Mouse (Mus musculus) gastrocnemius, postnatal 36 days (tissue): ENCODE results near the gene Slc51a. TPM values are rescaled to one million over a fixed set of nuclear protein-coding genes. Genes with fewer than 3 reads are reported as not detected.
"Not testable (repeated sequence)": the region's sequence is repeated elsewhere in the genome, so short reads cannot be mapped to it uniquely, and the experiment has no call there.

Source experiments
- DNase-seq, 2 experiments: peaks; one replicate each; pipeline ENCODE4 v3.0.0; 2022
- intact Hi-C: fragments of 180-260 bp; cut with DNase I; formaldehyde crosslinking; loops from one replicate; pipeline ENCODE4 v1.15.1; 2025
- total RNA-seq, 2 experiments: library from RNA; stranded (reverse); gene quantifications; 2 replicates each; pipeline ENCODE4 v1.2.3; 2021

The Slc51a gene
- total RNA-seq, 2 experiments from 2014 or later: not detected

GRCm38 (mm10) chr16:32510399-32511337, 23.0 kb upstream of the Slc51a start:
- intact Hi-C loops: no loop called here
- DNase-seq: no peak

GRCm38 (mm10) chr16:32509066-32509942, 21.6 kb upstream of the Slc51a start:
- intact Hi-C loops: loop anchor here (5.0 kb wide), 2 partner anchors 98 to 173 kb away; partner anchors contain the start of gene Tfrc
- DNase-seq: no peak

- intact Hi-C loops: loop anchor here (5.0 kb wide), 2 partner anchors 99 to 174 kb away; partner anchors contain the start of gene Tfrc
- no peak for DNase-seq
Observed at GRCm38 (mm10) chr16:32508506-32509065, 20.9 kb upstream of the Slc51a start.

- intact Hi-C loops: loop anchor here (5.0 kb wide), 2 partner anchors 99 to 174 kb away; partner anchors contain the start of gene Tfrc
- DNase-seq: no peak
Observed at GRCm38 (mm10) chr16:32508035-32508434, 20.4 kb upstream of the Slc51a start.

- intact Hi-C loops: loop anchor here (5.0 kb wide), 2 partner anchors 100 to 175 kb away; partner anchors contain the start of gene Tfrc
- peak in 1 of 2 experiments; percentile 60 for DNase-seq
Observed at GRCm38 (mm10) chr16:32507407-32507806, 19.7 kb upstream of the Slc51a start.

- intact Hi-C loops: loop anchor here (5.0 kb wide), 2 partner anchors 100 to 175 kb away; partner anchors contain the start of gene Tfrc
Observed at GRCm38 (mm10) chr16:32506868-32507267, 19.2 kb upstream of the Slc51a start.

GRCm38 (mm10) chr16:32506298-32506697, 18.6 kb upstream of the Slc51a start:
- intact Hi-C loops: loop anchor here (5.0 kb wide), 2 partner anchors 101 to 176 kb away; partner anchors contain the start of gene Tfrc
- no peak for DNase-seq

More at GRCm38 (mm10) chr16:32506868-32507267, 19.2 kb upstream of the Slc51a start:
- DNase-seq: no peak

- DNase-seq: no peak
- intact Hi-C loops: no loop called here
Observed at GRCm38 (mm10) chr16:32503633-32504032, 16.0 kb upstream of the Slc51a start.

GRCm38 (mm10) chr16:32502621-32503335, 15.1 kb upstream of the Slc51a start:
- no peak for DNase-seq
- intact Hi-C loops: no loop called here

- DNase-seq: no peak
- intact Hi-C loops: no loop called here
Observed at GRCm38 (mm10) chr16:32501459-32501858, 13.8 kb upstream of the Slc51a start.

GRCm38 (mm10) chr16:32499430-32500037, 11.9 kb upstream of the Slc51a start:
- intact Hi-C loops: loop anchor here (2.0 to 10.0 kb wide), 3 partner anchors 235 to 383 kb away; no protein-coding TSS in a partner anchor
- DNase-seq: peak; percentile 79 to 83

- intact Hi-C loops: loop anchor here (2.0 to 10.0 kb wide), 3 partner anchors 234 to 382 kb away; no protein-coding TSS in a partner anchor
Observed at GRCm38 (mm10) chr16:32498996-32499395, 11.3 kb upstream of the Slc51a start.

GRCm38 (mm10) chr16:32495965-32496364, 8.3 kb upstream of the Slc51a start, which contains the start of gene Zdhhc19:
Gene Zdhhc19, plus strand, starts transcription at chr16:32496265.
- no peak for DNase-seq
- intact Hi-C loops: loop anchor here (10.0 kb wide), 1 partner anchor 351 kb away; no protein-coding TSS in a partner anchor

More at GRCm38 (mm10) chr16:32498996-32499395, 11.3 kb upstream of the Slc51a start:
- no peak for DNase-seq

- intact Hi-C loops: loop anchor here (10.0 kb wide), 1 partner anchor 350 kb away; no protein-coding TSS in a partner anchor
- DNase-seq: not testable (repeated sequence)
Observed at GRCm38 (mm10) chr16:32494371-32494770, 6.7 kb upstream of the Slc51a start.

- intact Hi-C loops: no loop called here
- DNase-seq: no peak
Observed at GRCm38 (mm10) chr16:32488939-32489338, 1.3 kb upstream of the Slc51a start.

GRCm38 (mm10) chr16:32486046-32486445, 1.6 kb downstream of the Slc51a start:
- intact Hi-C loops: no loop called here
- no peak for DNase-seq

GRCm38 (mm10) chr16:32485209-32485608, 2.5 kb downstream of the Slc51a start:
- no peak for DNase-seq
- intact Hi-C loops: no loop called here

- no peak for DNase-seq
- intact Hi-C loops: no loop called here
Observed at GRCm38 (mm10) chr16:32484431-32484871, 3.2 kb downstream of the Slc51a start.
